Mouse (Mus musculus) ES-E14 (cell line): ENCODE data around the gene Wdr62.

ENCODE experiments used
- MAFK ChIP-seq: IDR thresholded peaks from 2 replicates; pipeline ENCODE4 v1.6.1; 2014; ENCODE audit warnings: mild to moderate bottlenecking, low read depth, low read length, inconsistent platforms; ENCODE audit not compliant: insufficient read depth
- ZC3H11A ChIP-seq: IDR thresholded peaks from 2 replicates; pipeline ENCODE4 v1.6.1; 2012; ENCODE audit warnings: low read depth, mild to moderate bottlenecking, inconsistent platforms, low read length, borderline replicate concordance

DNA sequence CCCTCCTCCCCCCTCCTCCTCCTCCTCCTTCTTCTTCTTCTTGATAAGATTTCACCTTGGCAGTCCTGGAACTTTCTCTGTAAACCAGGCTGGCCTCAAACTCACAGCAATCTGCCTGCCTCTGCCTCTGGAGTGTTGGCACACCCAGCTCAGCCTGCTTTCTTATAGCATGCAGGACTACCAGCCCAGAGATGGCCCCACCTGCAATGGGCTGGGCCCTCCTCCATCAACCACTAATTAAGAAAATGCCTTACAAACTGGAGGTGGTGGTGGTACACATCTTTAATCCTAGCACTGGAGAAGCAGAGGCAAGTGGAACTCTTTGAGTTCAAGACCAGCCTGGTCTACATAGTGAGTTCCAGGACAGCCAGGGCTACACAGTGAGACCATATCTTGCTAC is 46.2 kb upstream of the Wdr62 start:
- no peak for TF ChIP-seq ZC3H11A
- no peak for TF ChIP-seq MAFK
